Mouse (Mus musculus): ENCODE data around the gene Cstl1.

- TF ChIP-seq CTCF (IDR thresholded peaks at IDR 0.05; ENCODE audit: low read depth, low read length): no peak
- no peak for TF ChIP-seq EP300 (IDR thresholded peaks at IDR 0.05; ENCODE audit: insufficient read depth, low read depth, low read length)
Measured at GRCm38 (mm10) chr2:148706409-148707201, 43.6 kb upstream of the Cstl1 start.

All from ES-Bruce4 (cell line).